Mouse (Mus musculus): ENCODE data around the gene Atp2c1. TPM values are rescaled to one million over a fixed set of nuclear protein-coding genes. Genes with fewer than 3 reads are reported as not detected.

Atp2c1 gene
- total RNA-seq, 1 experiment, result 92.4 TPM

- H3K4me1 ChIP-seq (ENCODE audit: control insufficient read depth in 2 of 2, insufficient read depth in 2 of 2, low read length in 2 of 2, poor library complexity in 1 of 2), result no peaks in the 10 kb centered on the region
- no peaks in the 10 kb centered on the region for H3K36me3 ChIP-seq (ENCODE audit: control insufficient read depth, insufficient read depth, low read length, poor library complexity, severe bottlenecking)
- no peak overlapping the region for H3K27ac ChIP-seq (ENCODE audit: insufficient read depth, low read depth, low read length, poor library complexity, severe bottlenecking)
- peaks cover 8% of the 10 kb centered on the region for H3K9me3 ChIP-seq (ENCODE audit: control insufficient read depth, insufficient read depth, low read depth, low read length)
- in situ Hi-C loops (cut with MboI; ENCODE audit: low sequenced_read_pairs in 2 of 2, unreplicated experiment in 2 of 2), result loop anchor here (25.0 kb wide), 1 partner anchor 840 kb away; the partner anchor contains the start of gene Cpne4 (in 2 of the 2)
- H3K9ac ChIP-seq (ENCODE audit: insufficient read depth, low read depth, low read length, poor library complexity, severe bottlenecking), result no peak overlapping the region
- TF ChIP-seq MAFK (IDR thresholded peaks at IDR 0.05; ENCODE audit: insufficient read depth, low read depth, low read length) (no peak), CHD2 (IDR thresholded peaks at IDR 0.05; ENCODE audit: low read depth, low read length) (no peak)
- no peak overlapping the region for H3K4me3 ChIP-seq (ENCODE audit: insufficient read depth in 1 of 2, low read depth in 1 of 2, low read length in 2 of 2, poor library complexity in 1 of 2, severe bottlenecking in 1 of 2)
- no peak for DNase-seq (ENCODE audit: low read depth, low spot score)
These were observed 150.1 kb downstream of the Atp2c1 start for GRCm38 (mm10) chr9:105376954-105377530.

GRCm38 (mm10) chr9:105376411-105376810 lies 150.7 kb downstream of the Atp2c1 start:
- DNase-seq (ENCODE audit: low read depth, low spot score), result no peak
- in situ Hi-C loops (cut with MboI; ENCODE audit: low sequenced_read_pairs in 2 of 2, unreplicated experiment in 2 of 2), result loop anchor here (25.0 kb wide), 1 partner anchor 839 kb away; the partner anchor contains the start of gene Cpne4 (in 2 of the 2)
- no peak overlapping the region for H3K9ac ChIP-seq (ENCODE audit: insufficient read depth, low read depth, low read length, poor library complexity, severe bottlenecking)

GRCm38 (mm10) chr9:105374361-105374760 lies 152.8 kb downstream of the Atp2c1 start:
- in situ Hi-C loops (cut with MboI; ENCODE audit: low sequenced_read_pairs in 2 of 2, unreplicated experiment in 2 of 2), result no loop called here
- TF ChIP-seq ZNF384 (IDR thresholded peaks at IDR 0.05; ENCODE audit: low read depth, low read length) (no peak), MAFK (IDR thresholded peaks at IDR 0.05; ENCODE audit: insufficient read depth, low read depth, low read length) (no peak), ZC3H11A (IDR thresholded peaks at IDR 0.05; ENCODE audit: borderline replicate concordance, low read depth, low read length) (no peak), HCFC1 (IDR thresholded peaks at IDR 0.05; ENCODE audit: borderline replicate concordance, insufficient read depth, low read length) (no peak), CHD2 (IDR thresholded peaks at IDR 0.05; ENCODE audit: low read depth, low read length) (no peak)
- DNase-seq (ENCODE audit: low read depth, low spot score), result no peak
- Histone ChIP-seq H3K9me3 (ENCODE audit: control insufficient read depth, insufficient read depth, low read depth, low read length) (no peaks in the 10 kb centered on the region), H3K27ac (ENCODE audit: insufficient read depth, low read depth, low read length, poor library complexity, severe bottlenecking) (no peak overlapping the region), H3K9ac (ENCODE audit: insufficient read depth, low read depth, low read length, poor library complexity, severe bottlenecking) (no peak overlapping the region), H3K4me3 (ENCODE audit: insufficient read depth in 1 of 2, low read depth in 1 of 2, low read length in 2 of 2, poor library complexity in 1 of 2, severe bottlenecking in 1 of 2) (no peak overlapping the region), H3K4me1 (ENCODE audit: control insufficient read depth in 2 of 2, insufficient read depth in 2 of 2, low read length in 2 of 2, poor library complexity in 1 of 2) (no peaks in the 10 kb centered on the region), H3K36me3 (ENCODE audit: control insufficient read depth, insufficient read depth, low read length, poor library complexity, severe bottlenecking) (no peaks in the 10 kb centered on the region)

More at GRCm38 (mm10) chr9:105376411-105376810, 150.7 kb downstream of the Atp2c1 start:
- TF ChIP-seq HCFC1 (IDR thresholded peaks at IDR 0.05; ENCODE audit: borderline replicate concordance, insufficient read depth, low read length) (no peak), ZC3H11A (IDR thresholded peaks at IDR 0.05; ENCODE audit: borderline replicate concordance, low read depth, low read length) (no peak), CHD2 (IDR thresholded peaks at IDR 0.05; ENCODE audit: low read depth, low read length) (no peak), MAFK (IDR thresholded peaks at IDR 0.05; ENCODE audit: insufficient read depth, low read depth, low read length) (no peak), ZNF384 (IDR thresholded peaks at IDR 0.05; ENCODE audit: low read depth, low read length) (no peak)
- H3K4me1 ChIP-seq (ENCODE audit: control insufficient read depth in 2 of 2, insufficient read depth in 2 of 2, low read length in 2 of 2, poor library complexity in 1 of 2), result no peaks in the 10 kb centered on the region
- peaks cover 8% of the 10 kb centered on the region for H3K9me3 ChIP-seq (ENCODE audit: control insufficient read depth, insufficient read depth, low read depth, low read length)
- H3K36me3 ChIP-seq (ENCODE audit: control insufficient read depth, insufficient read depth, low read length, poor library complexity, severe bottlenecking), result no peaks in the 10 kb centered on the region
- no peak overlapping the region for H3K4me3 ChIP-seq (ENCODE audit: insufficient read depth in 1 of 2, low read depth in 1 of 2, low read length in 2 of 2, poor library complexity in 1 of 2, severe bottlenecking in 1 of 2)
- no peak overlapping the region for H3K27ac ChIP-seq (ENCODE audit: insufficient read depth, low read depth, low read length, poor library complexity, severe bottlenecking)

GRCm38 (mm10) chr9:105368605-105369004 lies 158.5 kb downstream of the Atp2c1 start:
- in situ Hi-C loops (cut with MboI; ENCODE audit: low sequenced_read_pairs in 2 of 2, unreplicated experiment in 2 of 2), result no loop called here
- H3K27ac ChIP-seq (ENCODE audit: insufficient read depth, low read depth, low read length, poor library complexity, severe bottlenecking), result no peak overlapping the region
- no peaks in the 10 kb centered on the region for H3K9me3 ChIP-seq (ENCODE audit: control insufficient read depth, insufficient read depth, low read depth, low read length)
- H3K4me1 ChIP-seq (ENCODE audit: control insufficient read depth in 2 of 2, insufficient read depth in 2 of 2, low read length in 2 of 2, poor library complexity in 1 of 2), result no peaks in the 10 kb centered on the region
- TF ChIP-seq CHD2 (IDR thresholded peaks at IDR 0.05; ENCODE audit: low read depth, low read length), result no peak
- no peak for TF ChIP-seq MAFK (IDR thresholded peaks at IDR 0.05; ENCODE audit: insufficient read depth, low read depth, low read length)
- no peak for TF ChIP-seq ZC3H11A (IDR thresholded peaks at IDR 0.05; ENCODE audit: borderline replicate concordance, low read depth, low read length)
- no peak for TF ChIP-seq ZNF384 (IDR thresholded peaks at IDR 0.05; ENCODE audit: low read depth, low read length)
- no peak for TF ChIP-seq HCFC1 (IDR thresholded peaks at IDR 0.05; ENCODE audit: borderline replicate concordance, insufficient read depth, low read length)
- no peak for DNase-seq (ENCODE audit: low read depth, low spot score)
- H3K36me3 ChIP-seq (ENCODE audit: control insufficient read depth, insufficient read depth, low read length, poor library complexity, severe bottlenecking), result no peaks in the 10 kb centered on the region
- H3K9ac ChIP-seq (ENCODE audit: insufficient read depth, low read depth, low read length, poor library complexity, severe bottlenecking), result no peak overlapping the region
- H3K4me3 ChIP-seq (ENCODE audit: insufficient read depth in 1 of 2, low read depth in 1 of 2, low read length in 2 of 2, poor library complexity in 1 of 2, severe bottlenecking in 1 of 2), result no peak overlapping the region

GRCm38 (mm10) chr9:105366199-105366598 lies 160.9 kb downstream of the Atp2c1 start:
- H3K4me3 ChIP-seq (ENCODE audit: insufficient read depth in 1 of 2, low read depth in 1 of 2, low read length in 2 of 2, poor library complexity in 1 of 2, severe bottlenecking in 1 of 2), result no peak overlapping the region
- no peaks in the 10 kb centered on the region for H3K4me1 ChIP-seq (ENCODE audit: control insufficient read depth in 2 of 2, insufficient read depth in 2 of 2, low read length in 2 of 2, poor library complexity in 1 of 2)
- no peak overlapping the region for H3K9ac ChIP-seq (ENCODE audit: insufficient read depth, low read depth, low read length, poor library complexity, severe bottlenecking)
- no peaks in the 10 kb centered on the region for H3K9me3 ChIP-seq (ENCODE audit: control insufficient read depth, insufficient read depth, low read depth, low read length)
- in situ Hi-C loops (cut with MboI; ENCODE audit: low sequenced_read_pairs in 2 of 2, unreplicated experiment in 2 of 2), result no loop called here
- TF ChIP-seq HCFC1 (IDR thresholded peaks at IDR 0.05; ENCODE audit: borderline replicate concordance, insufficient read depth, low read length), result no peak
- no peak for TF ChIP-seq CHD2 (IDR thresholded peaks at IDR 0.05; ENCODE audit: low read depth, low read length)
- TF ChIP-seq MAFK (IDR thresholded peaks at IDR 0.05; ENCODE audit: insufficient read depth, low read depth, low read length), result no peak
- no peak for TF ChIP-seq ZNF384 (IDR thresholded peaks at IDR 0.05; ENCODE audit: low read depth, low read length)
- TF ChIP-seq ZC3H11A (IDR thresholded peaks at IDR 0.05; ENCODE audit: borderline replicate concordance, low read depth, low read length), result no peak
- H3K27ac ChIP-seq (ENCODE audit: insufficient read depth, low read depth, low read length, poor library complexity, severe bottlenecking), result no peak overlapping the region
- no peak for DNase-seq (ENCODE audit: low read depth, low spot score)
- H3K36me3 ChIP-seq (ENCODE audit: control insufficient read depth, insufficient read depth, low read length, poor library complexity, severe bottlenecking), result no peaks in the 10 kb centered on the region

Measured in ES-E14 (cell line).